Mouse (Mus musculus) retina, postnatal 1 day (tissue): ENCODE results near the gene Lrrc75a.
A peak's percentile ranks its signal among the peaks of the same experiment; 100 is the strongest.

Source experiments
- DNase-seq: peaks from one replicate; pipeline ENCODE4 v3.0.0-alpha.2; 2012

The Lrrc75a gene

GRCm38 (mm10) chr11:62614876-62615410 lies 33.4 kb downstream of the Lrrc75a start:
- DNase-seq = no peak

- DNase-seq = peak; percentile 99
These were observed 34.5 kb downstream of the Lrrc75a start for GRCm38 (mm10) chr11:62613657-62614365.

- DNase-seq = no peak
These were observed 35.7 kb downstream of the Lrrc75a start for GRCm38 (mm10) chr11:62612604-62613003.

GRCm38 (mm10) chr11:62610304-62610703 lies 38.0 kb downstream of the Lrrc75a start:
- DNase-seq = no peak

- DNase-seq = no peak
These were observed 39.3 kb downstream of the Lrrc75a start for GRCm38 (mm10) chr11:62608826-62609675.

GRCm38 (mm10) chr11:62607952-62608201 lies 40.4 kb downstream of the Lrrc75a start:
- no peak for DNase-seq

- no peak for DNase-seq
These were observed 41.0 kb downstream of the Lrrc75a start for GRCm38 (mm10) chr11:62607170-62607951.

GRCm38 (mm10) chr11:62606299-62607169 lies 41.8 kb downstream of the Lrrc75a start:
- peak; percentile 62 for DNase-seq

- DNase-seq = no peak
These were observed 42.6 kb downstream of the Lrrc75a start for GRCm38 (mm10) chr11:62605619-62606298.

GRCm38 (mm10) chr11:62604886-62605618 lies 43.3 kb downstream of the Lrrc75a start:
- no peak for DNase-seq

GRCm38 (mm10) chr11:62604123-62604706 lies 44.1 kb downstream of the Lrrc75a start:
- DNase-seq = no peak

GRCm38 (mm10) chr11:62603312-62604056 lies 44.8 kb downstream of the Lrrc75a start:
- peak; percentile 30 for DNase-seq

- DNase-seq = peak; percentile 99
These were observed 45.6 kb downstream of the Lrrc75a start for GRCm38 (mm10) chr11:62602619-62603311.

GRCm38 (mm10) chr11:62601732-62602618 lies 46.3 kb downstream of the Lrrc75a start:
- DNase-seq = no peak

GRCm38 (mm10) chr11:62598571-62598970 lies 49.8 kb downstream of the Lrrc75a start:
- DNase-seq = no peak

- no peak for DNase-seq
These were observed 56.3 kb downstream of the Lrrc75a start for GRCm38 (mm10) chr11:62591904-62592575.

- DNase-seq = no peak
These were observed 57.3 kb downstream of the Lrrc75a start for GRCm38 (mm10) chr11:62591026-62591425.
